Comparison of ENCODE assay signal across 19 mouse cellular contexts in genomic region chr15:43942002-43942660, GRCm38 (mm10).
DNase-seq lines count a peak whose midpoint lies in the region; ATAC-seq lines count a peak whose summit lies in the region.
"Had no signal": no experiment of that assay in that cellular context is flagged by ENCODE, and none has a peak within 500 bp of the region (broad histone marks: within the 10 kb centered on the region; RNA-seq: fewer than 3 reads in every experiment).

No protein-coding gene starts in this region.

- intact Hi-C loops in heart, postnatal 36 days (cut with DNase I), result no loop called here

- H3K36me3 ChIP-seq in hindbrain, embryonic 11.5 days (ENCODE audit: control insufficient read depth, insufficient read depth, low read length), result no peaks in the 10 kb centered on the region
- H3K36me3 ChIP-seq in hindbrain, embryonic 10.5 days, result no peaks in the 10 kb centered on the region
- H3K36me3 ChIP-seq in forebrain, embryonic 14.5 days (ENCODE audit: control insufficient read depth, insufficient read depth, low read length), result no peaks in the 10 kb centered on the region
- H3K36me3 ChIP-seq: embryonic facial prominence, embryonic 12.5 days; limb, embryonic 12.5 days; stomach, embryonic 15.5 days had no signal

- peak; percentile 36; the same call in 1 of the 2 replicates for ATAC-seq in hindbrain, embryonic 11.5 days (ENCODE audit: low FRiP score)
- peak; percentile 37; the same call in 1 of the 2 replicates for ATAC-seq in forebrain, embryonic 14.5 days
- ATAC-seq: activated CD4-positive, CD25-positive, alpha-beta regulatory T cell, adult 4 months had no signal

- H3K4me3 ChIP-seq in hindbrain, embryonic 11.5 days (ENCODE audit: low read depth, low read length), result no peak overlapping the region
- no peak overlapping the region for H3K4me3 ChIP-seq in hindbrain, embryonic 10.5 days
- H3K4me3 ChIP-seq in forebrain, embryonic 14.5 days (ENCODE audit: low read depth, low read length), result no peak overlapping the region
- H3K4me3 ChIP-seq: embryonic facial prominence, embryonic 12.5 days; limb, embryonic 12.5 days; megakaryocyte, embryonic 14.5 days; stomach, embryonic 15.5 days had no signal

- no peaks in the 10 kb centered on the region for H3K27me3 ChIP-seq in hindbrain, embryonic 11.5 days (ENCODE audit: control insufficient read depth, insufficient read depth, low read length)
- H3K27me3 ChIP-seq in hindbrain, embryonic 10.5 days (ENCODE audit: insufficient read depth, poor library complexity, severe bottlenecking), result no peaks in the 10 kb centered on the region
- H3K27me3 ChIP-seq in forebrain, embryonic 14.5 days (replicated peaks; ENCODE audit: control insufficient read depth, insufficient read depth, low read length), result no peaks in the 10 kb centered on the region
- H3K27me3 ChIP-seq: embryonic facial prominence, embryonic 12.5 days; limb, embryonic 12.5 days; megakaryocyte, embryonic 14.5 days; stomach, embryonic 15.5 days had no signal

- no peaks in the 10 kb centered on the region for H3K9me3 ChIP-seq in hindbrain, embryonic 11.5 days (ENCODE audit: control insufficient read depth, low read length)
- H3K9me3 ChIP-seq in hindbrain, embryonic 10.5 days, result no peaks in the 10 kb centered on the region
- H3K9me3 ChIP-seq in forebrain, embryonic 14.5 days (replicated peaks; ENCODE audit: control insufficient read depth, low read length), result no peaks in the 10 kb centered on the region
- H3K9me3 ChIP-seq: embryonic facial prominence, embryonic 12.5 days; limb, embryonic 12.5 days; megakaryocyte, embryonic 14.5 days; stomach, embryonic 15.5 days had no signal

- no peak overlapping the region for H3K4me2 ChIP-seq in hindbrain, embryonic 11.5 days (replicated peaks; ENCODE audit: low read depth, low read length)
- H3K4me2 ChIP-seq in forebrain, embryonic 14.5 days (ENCODE audit: low read length), result no peak overlapping the region
- H3K4me2 ChIP-seq: embryonic facial prominence, embryonic 12.5 days; limb, embryonic 12.5 days; stomach, embryonic 15.5 days had no signal

- no peak overlapping the region for H3K9ac ChIP-seq in hindbrain, embryonic 11.5 days (ENCODE audit: low read depth, low read length)
- no peak overlapping the region for H3K9ac ChIP-seq in forebrain, embryonic 14.5 days (ENCODE audit: low read length)
- H3K9ac ChIP-seq: embryonic facial prominence, embryonic 12.5 days; limb, embryonic 12.5 days; stomach, embryonic 15.5 days had no signal

- WGBS in hindbrain, embryonic 11.5 days, result 52% methylated on average over 2 of the region's 2 CpGs
- WGBS in hindbrain, embryonic 10.5 days, result 55% methylated on average over 2 of the region's 2 CpGs
- 16% methylated on average over 2 of the region's 2 CpGs for WGBS in forebrain, embryonic 14.5 days

- no peaks in the 10 kb centered on the region for H3K4me1 ChIP-seq in hindbrain, embryonic 11.5 days (replicated peaks; ENCODE audit: control insufficient read depth, insufficient read depth, low read length)
- no peaks in the 10 kb centered on the region for H3K4me1 ChIP-seq in hindbrain, embryonic 10.5 days (replicated peaks)
- H3K4me1 ChIP-seq in forebrain, embryonic 14.5 days (ENCODE audit: control insufficient read depth, insufficient read depth, low read length), result peaks cover 20% of the 10 kb centered on the region
- H3K4me1 ChIP-seq: embryonic facial prominence, embryonic 12.5 days; limb, embryonic 12.5 days; megakaryocyte, embryonic 14.5 days; stomach, embryonic 15.5 days had no signal

- DNase-seq in hindbrain, embryonic 11.5 days (ENCODE audit: low spot score), result peak; percentile 14
- DNase-seq in hindbrain, embryonic 10.5 days (ENCODE audit: low spot score), result no peak
- peak; percentile 9 for DNase-seq in 3T3-L1 (ENCODE audit: low read depth, low spot score)
- DNase-seq in forebrain, embryonic 14.5 days (ENCODE audit: low spot score), result peak; percentile 80
- peak; percentile 1 for DNase-seq in hindlimb bud, embryonic 11.5 days (ENCODE audit: extremely low spot score, low read depth, low spot score)
- no peak for DNase-seq in cerebellum, adult 11-12 months
- no peak for DNase-seq in right cerebral cortex, postnatal 36 days (ENCODE audit: low spot score in 2 of 2)
- DNase-seq in heart, postnatal 36 days, result no peak
- DNase-seq: cerebellum, adult 9-10 months; heart, adult 11 months; kidney, adult 11 months; kidney, postnatal 4 days; lung, adult 2 months; thymus, postnatal 4 days had no signal

- no peak overlapping the region for H3K27ac ChIP-seq in hindbrain, embryonic 11.5 days (ENCODE audit: low read depth, low read length)
- H3K27ac ChIP-seq in hindbrain, embryonic 10.5 days, result no peak overlapping the region
- no peak overlapping the region for H3K27ac ChIP-seq in forebrain, embryonic 14.5 days (ENCODE audit: low read depth, low read length)
- H3K27ac ChIP-seq: embryonic facial prominence, embryonic 12.5 days; limb, embryonic 12.5 days; stomach, embryonic 15.5 days had no signal

Comparison
In these comparisons a context has a peak if more than half of its experiments do, and no peak if none do; other contexts are left out.
1. DNase-seq: peak in hindbrain, embryonic 11.5 days (single experiment), 3T3-L1 (single experiment), forebrain, embryonic 14.5 days (single experiment) and hindlimb bud, embryonic 11.5 days (single experiment); none in hindbrain, embryonic 10.5 days (single experiment), cerebellum, adult 11-12 months (single experiment), right cerebral cortex, postnatal 36 days (0 of 2) and heart, postnatal 36 days (0 of 2).